Mouse (Mus musculus) intestine, postnatal 0 days (tissue): ENCODE data around the gene Rhd. TPM values are rescaled to one million over a fixed set of nuclear protein-coding genes. Genes with fewer than 3 reads are reported as not detected.
"Not testable (repeated sequence)": the region's sequence is repeated elsewhere in the genome, so short reads cannot be mapped to it uniquely, and the experiment has no call there.

Source experiments
- ATAC-seq: fragments of 200-750 bp; cut with Nextera tagmentation; 2 replicates; pipeline ENCODE4 v1.8.0; 2017; ENCODE audit warnings: mild to moderate bottlenecking, moderate TSS enrichment, moderate library complexity
- H3K27ac ChIP-seq: fragments of 300-500 bp; sonication (generic); 2 replicates; pipeline ENCODE4 v1.5.1; 2014; ENCODE audit warnings: mild to moderate bottlenecking, low read depth, low read length, moderate library complexity
- H3K27me3 ChIP-seq: fragments of 300-500 bp; sonication (generic); replicated peaks from 2 replicates; pipeline ENCODE4 v1.6.1; 2014; ENCODE audit warnings: low read length, mixed read lengths; ENCODE audit not compliant: control insufficient read depth, insufficient read depth
- H3K36me3 ChIP-seq: fragments of 300-500 bp; sonication (generic); 2 replicates; pipeline ENCODE4 v1.6.1; 2014; ENCODE audit warnings: mild to moderate bottlenecking, moderate library complexity; ENCODE audit not compliant: control insufficient read depth, insufficient read depth
- H3K4me1 ChIP-seq: fragments of 300-500 bp; sonication (generic); replicated peaks from 2 replicates; pipeline ENCODE4 v1.6.1; 2014; ENCODE audit warnings: antibody characterized with exemption, low read length, mixed read lengths; ENCODE audit not compliant: control insufficient read depth, insufficient read depth
- H3K4me2 ChIP-seq: fragments of 300-500 bp; sonication (generic); replicated peaks from 2 replicates; pipeline ENCODE4 v1.6.1; 2014; ENCODE audit warnings: low read depth, mild to moderate bottlenecking, moderate library complexity
- H3K4me3 ChIP-seq: fragments of 300-500 bp; sonication (generic); 2 replicates; pipeline ENCODE4 v1.5.1; 2014; ENCODE audit warnings: low read depth, low read length
- H3K9ac ChIP-seq: fragments of 300-500 bp; sonication (generic); 2 replicates; pipeline ENCODE4 v1.6.1; 2014; ENCODE audit warnings: mild to moderate bottlenecking, low read depth, low read length
- H3K9me3 ChIP-seq: fragments of 300-500 bp; sonication (generic); 2 replicates; pipeline ENCODE4 v1.6.1; 2016; ENCODE audit warnings: mixed run types; ENCODE audit not compliant: control insufficient read depth
- CTCF ChIP-seq: sonication (generic); IDR thresholded peaks from 2 replicates; pipeline ENCODE4 v1.5.1; 2016; ENCODE audit warnings: low read depth, mild to moderate bottlenecking, control low read depth, antibody characterized with exemption, moderate library complexity
- WGBS: fragments of 180-500 bp; shearing (Covaris S2); extraction: QIAGEN DNeasy Blood & Tissue Kit; methylation state at CpG from one replicate; pipeline ENCODE4 v1.1.7; 2014; 5-methylcytosine and 5-hydroxymethylcytosine counted together
- polyA plus RNA-seq: library from polyadenylated mRNA; unstranded; fragments of >200 nt; fragmentation: Nextera tagmentation; extraction: Ambion mirVana; gene quantifications from 2 replicates; pipeline ENCODE4 v1.2.1, GENCODE M21; 2015

Gene Rhd
- 0.10 and 0.16 TPM in 2 replicates for polyA plus RNA-seq

DNA sequence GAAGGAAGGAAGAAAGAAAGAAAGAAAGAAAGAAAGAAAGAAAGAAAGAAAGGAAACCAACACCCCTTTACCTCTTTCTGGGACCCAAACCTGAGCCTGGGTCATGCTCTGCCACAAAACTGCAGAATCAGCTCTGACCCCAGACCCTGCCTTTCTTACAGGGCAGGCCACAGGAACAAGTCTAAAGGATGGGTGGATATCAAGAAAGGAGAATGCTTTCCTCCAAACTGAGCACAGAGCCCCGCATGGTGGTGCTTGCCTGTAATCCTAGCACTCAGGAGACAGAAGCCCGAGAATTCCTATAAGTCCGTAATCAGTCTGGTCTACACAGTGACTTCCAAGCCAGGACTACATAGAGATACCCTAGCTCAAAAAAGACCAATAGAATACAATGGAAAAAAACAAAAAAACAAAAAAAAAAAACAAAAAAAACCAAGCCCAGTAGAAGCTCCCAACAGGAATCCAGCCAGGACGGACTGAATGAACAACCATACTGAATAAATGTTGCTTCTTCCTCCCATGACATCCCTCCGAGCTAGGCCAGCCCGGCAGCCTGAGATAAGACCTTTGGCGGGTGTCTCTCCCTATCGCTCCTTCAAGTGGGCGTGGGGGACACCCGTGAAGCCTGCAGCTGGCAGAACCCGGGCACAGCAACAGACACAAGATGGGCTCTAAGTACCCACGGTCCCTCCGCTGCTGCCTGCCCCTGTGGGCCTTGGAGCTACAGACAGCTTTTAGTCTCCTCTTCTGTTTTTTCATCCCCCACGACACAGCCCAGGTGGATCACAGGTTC lies at the start of gene Rhd:
Rhd (plus strand) TSS at position 600 of the 793 bp plus-strand sequence.
- TF ChIP-seq CTCF, result no peak
- Histone ChIP-seq H3K4me2 (no peak within 1 kb of the TSS), H3K27ac (no peak within 1 kb of the TSS), H3K9ac (no peak within 1 kb of the TSS), H3K36me3 (no peaks in the 10 kb centered on the region), H3K27me3 (0 out of 2 replicates have a peak, but pooled peaks cover 2% of the 10 kb centered on the region), H3K9me3 (no peaks in the 10 kb centered on the region), H3K4me3 (no peak within 1 kb of the TSS), H3K4me1 (no peaks in the 10 kb centered on the region)
- no peak for ATAC-seq
- WGBS, result 58% methylated on average over 14 of the region's 14 CpGs

DNA sequence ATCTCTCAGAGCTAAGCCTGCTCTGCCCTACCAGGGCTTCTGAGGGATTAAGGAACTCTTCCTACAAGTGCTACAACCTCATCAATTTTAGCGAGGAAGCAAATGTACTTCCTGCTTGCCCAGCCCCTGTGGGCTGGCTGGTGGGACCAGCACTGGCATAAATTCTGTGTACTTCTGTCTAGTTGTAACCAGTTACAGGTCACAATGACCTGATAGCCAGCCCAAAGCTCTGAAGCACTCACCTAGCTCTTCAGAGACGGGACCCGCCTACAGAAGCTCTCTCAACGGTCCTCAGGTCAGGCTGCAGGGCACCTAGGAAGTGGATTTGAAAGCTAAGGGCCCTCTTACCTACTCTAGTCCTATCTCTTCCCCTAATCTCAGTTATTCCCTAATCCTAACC lies 46.6 kb upstream of the Rhd start:
- Histone ChIP-seq H3K27ac (no peak overlapping the region), H3K4me1 (no peaks in the 10 kb centered on the region; the same call in 1 of the 2 replicates), H3K4me3 (no peak overlapping the region), H3K9me3 (no peaks in the 10 kb centered on the region), H3K9ac (no peak overlapping the region), H3K4me2 (no peak overlapping the region), H3K36me3 (no peaks in the 10 kb centered on the region; the same call in 1 of the 2 replicates), H3K27me3 (no peaks in the 10 kb centered on the region)
- ATAC-seq, result no peak
- 85% methylated on average over 4 of the region's 4 CpGs for WGBS
- TF ChIP-seq CTCF, result no peak

DNA sequence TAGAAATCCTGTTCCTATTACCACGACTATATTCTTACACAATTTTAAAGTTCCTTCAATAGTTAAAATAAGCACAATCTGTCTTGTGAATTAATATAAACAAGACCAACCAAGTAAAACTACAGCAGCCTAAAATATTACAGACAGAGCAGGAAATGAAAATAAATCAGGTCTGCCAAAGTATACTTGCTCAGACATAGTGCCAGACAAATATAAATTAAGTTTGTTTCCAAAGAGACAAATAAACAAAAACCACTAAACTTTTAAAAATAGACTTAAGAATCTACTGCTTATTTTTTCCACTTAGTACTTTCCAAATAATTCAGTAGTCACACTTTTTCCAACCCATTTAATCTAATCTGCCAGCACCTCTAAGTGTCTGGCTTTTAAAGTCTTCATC lies 43.3 kb upstream of the Rhd start:
- Histone ChIP-seq H3K4me1 (no peaks in the 10 kb centered on the region; the same call in 1 of the 2 replicates), H3K27me3 (no peaks in the 10 kb centered on the region), H3K4me3 (no peak overlapping the region), H3K36me3 (no peaks in the 10 kb centered on the region; the same call in 1 of the 2 replicates), H3K9me3 (no peaks in the 10 kb centered on the region), H3K9ac (no peak overlapping the region), H3K4me2 (no peak overlapping the region), H3K27ac (no peak overlapping the region)
- TF ChIP-seq CTCF, result no peak
- no peak for ATAC-seq
- WGBS, result 57% methylated on average over 1 of the region's 1 CpGs

DNA sequence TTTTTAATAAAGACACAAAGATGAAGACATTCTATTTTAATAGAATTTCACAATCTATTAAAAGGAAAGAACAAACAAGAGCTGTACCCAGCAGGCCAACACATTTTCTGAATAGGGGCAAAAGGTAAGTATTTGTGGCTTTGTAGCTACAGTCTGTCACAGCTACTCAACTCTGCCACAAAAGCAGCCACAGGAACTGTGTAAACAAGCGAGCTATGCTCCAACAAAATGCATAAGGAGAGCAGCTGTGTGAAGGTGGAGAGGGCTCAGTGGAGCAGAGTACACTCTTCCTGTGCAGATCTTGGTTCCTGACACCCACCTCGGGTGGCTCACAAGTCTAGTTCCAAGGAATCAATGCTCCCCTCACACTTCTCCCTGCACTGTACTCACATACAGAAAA lies 40.8 kb upstream of the Rhd start:
- no peak for ATAC-seq
- Histone ChIP-seq H3K9ac (no peak overlapping the region), H3K4me2 (no peak overlapping the region), H3K27ac (no peak overlapping the region), H3K4me1 (no peaks in the 10 kb centered on the region; the same call in 1 of the 2 replicates), H3K36me3 (peaks cover 11% of the 10 kb centered on the region; the same call in 1 of the 2 replicates), H3K4me3 (no peak overlapping the region), H3K9me3 (no peaks in the 10 kb centered on the region), H3K27me3 (no peaks in the 10 kb centered on the region)
- TF ChIP-seq CTCF, result no peak
- WGBS, result 64% methylated on average over 2 of the region's 2 CpGs

DNA sequence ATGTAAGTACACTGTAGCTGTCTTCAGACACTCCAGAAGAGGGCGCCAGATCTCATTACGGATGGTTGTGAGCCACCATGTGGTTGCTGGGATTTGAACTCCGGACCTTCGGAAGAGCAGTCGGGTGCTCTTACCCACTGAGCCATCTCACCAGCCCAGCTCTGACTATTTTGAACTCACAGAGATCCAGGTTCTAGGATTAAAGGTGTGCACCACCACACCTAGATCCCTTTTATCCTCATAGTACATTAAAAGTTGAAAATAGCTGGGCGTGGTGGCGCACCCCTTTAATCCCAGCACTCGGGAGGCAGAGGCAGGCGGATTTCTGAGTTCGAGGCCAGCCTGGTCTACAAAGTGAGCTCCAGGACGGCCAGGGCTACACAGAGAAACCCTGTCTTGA lies 38.5 kb upstream of the Rhd start:
- not testable (repeated sequence) for H3K4me3 ChIP-seq, H3K9me3 ChIP-seq, H3K27me3 ChIP-seq, H3K27ac ChIP-seq, H3K4me1 ChIP-seq, ATAC-seq, H3K9ac ChIP-seq, H3K4me2 ChIP-seq
- H3K36me3 ChIP-seq, result peaks cover 11% of the 10 kb centered on the region; the same call in 1 of the 2 replicates
- WGBS, result 95% methylated on average over 11 of the region's 11 CpGs

DNA sequence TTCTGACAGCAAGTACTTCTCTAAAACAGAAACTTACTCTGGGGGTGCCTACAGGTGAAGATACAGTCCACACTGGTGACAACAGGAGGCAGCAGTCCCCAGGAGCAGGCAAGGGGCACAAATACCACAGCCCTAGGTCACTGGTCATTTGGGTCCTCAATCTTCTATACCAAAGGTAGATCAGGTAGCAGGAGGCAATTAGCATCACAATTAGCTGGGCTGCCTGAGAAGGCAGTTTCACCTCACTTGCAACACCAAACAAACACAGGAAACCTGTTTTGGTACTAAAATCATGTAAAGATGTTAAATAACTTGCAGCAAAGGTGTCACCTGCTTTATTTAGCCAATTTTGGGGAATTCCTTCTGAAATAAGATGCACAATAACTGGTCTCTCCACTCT lies 38.0 kb upstream of the Rhd start:
- no peak for TF ChIP-seq CTCF
- Histone ChIP-seq H3K9ac (no peak overlapping the region), H3K4me3 (no peak overlapping the region), H3K27ac (no peak overlapping the region), H3K36me3 (peaks cover 14% of the 10 kb centered on the region; the same call in 1 of the 2 replicates), H3K4me2 (no peak overlapping the region), H3K4me1 (no peaks in the 10 kb centered on the region; the same call in 1 of the 2 replicates), H3K27me3 (no peaks in the 10 kb centered on the region), H3K9me3 (no peaks in the 10 kb centered on the region)
- no peak for ATAC-seq
